Mouse (Mus musculus): Measurements from ENCODE around the gene Tnfaip8l1. TPM values are rescaled to one million over a fixed set of nuclear protein-coding genes. Genes with fewer than 3 reads are reported as not detected.

Gene Tnfaip8l1
- polyA plus RNA-seq (2014; fragmentation: Nextera tagmentation; extraction: Ambion mirVana), result 6.8 and 7.5 TPM in 2 replicates

DNA sequence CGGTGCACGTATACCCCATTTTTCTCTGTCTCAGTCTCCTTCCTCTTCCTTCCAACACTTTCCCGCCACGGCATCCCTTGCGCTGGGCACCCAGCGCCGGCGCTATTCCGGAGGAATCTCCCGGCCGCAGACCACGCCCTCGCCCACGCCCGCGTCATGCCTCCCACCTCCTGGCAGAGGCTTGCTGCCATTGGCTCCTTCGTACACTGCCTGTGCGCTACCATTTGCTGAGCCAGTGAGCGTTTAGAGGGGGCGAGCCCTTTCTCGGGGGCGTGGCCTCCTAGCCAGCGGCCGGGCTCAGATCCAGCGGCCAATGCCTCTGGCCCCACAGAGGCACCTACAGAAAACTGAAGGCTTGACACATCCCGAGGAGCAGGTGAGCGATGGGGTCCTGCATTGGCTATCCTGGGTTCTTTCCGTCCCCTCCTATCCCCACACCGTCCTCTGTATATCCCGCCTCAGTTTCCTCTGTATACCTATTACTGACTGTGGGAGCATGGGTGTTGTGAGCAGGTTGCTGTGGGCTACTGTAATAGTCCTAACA is at the start of gene Tnfaip8l1:
TSS of gene Tnfaip8l1 (plus strand) at position 247 of the 544 bp plus-strand sequence.
- peak within 1 kb of the TSS; percentile 82 for H3K4me2 ChIP-seq
- DNase-seq (ENCODE audit: low spot score), result peak; percentile 89
- H3K4me3 ChIP-seq (ENCODE audit: low read depth, low read length), result peak within 1 kb of the TSS; percentile 52
- H3K27me3 ChIP-seq (replicated peaks; ENCODE audit: control insufficient read depth, insufficient read depth, low read length), result peaks cover 11% of the 10 kb centered on the region
- WGBS, result under 1% methylated on average over 30 of the region's 30 CpGs
- peak within 1 kb of the TSS; percentile 60 for H3K9ac ChIP-seq (ENCODE audit: low read depth, low read length)
- peak; percentile 96 for ATAC-seq (replicated peaks; ENCODE audit: low FRiP score)
- no peaks in the 10 kb centered on the region for H3K36me3 ChIP-seq (ENCODE audit: control insufficient read depth, insufficient read depth, low read length)
- peaks cover 7% of the 10 kb centered on the region for H3K4me1 ChIP-seq (replicated peaks; ENCODE audit: control insufficient read depth, insufficient read depth, low read length)
- peak within 1 kb of the TSS; percentile 4; the same call in 1 of the 2 replicates for H3K27ac ChIP-seq (ENCODE audit: low read depth, low read length)
- no peaks in the 10 kb centered on the region for H3K9me3 ChIP-seq (ENCODE audit: control insufficient read depth, low read length)

GRCm38 (mm10) chr17:56112743-56113142 is 49.5 kb upstream of the Tnfaip8l1 start:
- no peak overlapping the region for H3K4me2 ChIP-seq
- peaks cover 9% of the 10 kb centered on the region; the same call in 1 of the 2 replicates for H3K27me3 ChIP-seq (replicated peaks; ENCODE audit: control insufficient read depth, insufficient read depth, low read length)
- H3K4me3 ChIP-seq (ENCODE audit: low read depth, low read length), result no peak overlapping the region
- H3K9me3 ChIP-seq (ENCODE audit: control insufficient read depth, low read length), result no peaks in the 10 kb centered on the region
- no peaks in the 10 kb centered on the region for H3K36me3 ChIP-seq (ENCODE audit: control insufficient read depth, insufficient read depth, low read length)
- no peak overlapping the region for H3K9ac ChIP-seq (ENCODE audit: low read depth, low read length)
- no peak for ATAC-seq (replicated peaks; ENCODE audit: low FRiP score)
- DNase-seq (ENCODE audit: low spot score), result no peak
- H3K4me1 ChIP-seq (replicated peaks; ENCODE audit: control insufficient read depth, insufficient read depth, low read length), result peaks cover 6% of the 10 kb centered on the region; the same call in 1 of the 2 replicates
- WGBS, result 63% methylated on average over 3 of the region's 3 CpGs
- no peak overlapping the region for H3K27ac ChIP-seq (ENCODE audit: low read depth, low read length)

GRCm38 (mm10) chr17:56116193-56116592 is 46.1 kb upstream of the Tnfaip8l1 start:
- no peaks in the 10 kb centered on the region for H3K36me3 ChIP-seq (ENCODE audit: control insufficient read depth, insufficient read depth, low read length)
- DNase-seq (ENCODE audit: low spot score) (no peak), ATAC-seq (replicated peaks; ENCODE audit: low FRiP score) (no peak)
- peaks cover 39% of the 10 kb centered on the region for H3K27me3 ChIP-seq (replicated peaks; ENCODE audit: control insufficient read depth, insufficient read depth, low read length)
- H3K27ac ChIP-seq (ENCODE audit: low read depth, low read length), result no peak overlapping the region
- H3K9ac ChIP-seq (ENCODE audit: low read depth, low read length), result no peak overlapping the region
- H3K4me1 ChIP-seq (replicated peaks; ENCODE audit: control insufficient read depth, insufficient read depth, low read length), result peaks cover 10% of the 10 kb centered on the region; the same call in 1 of the 2 replicates
- no peaks in the 10 kb centered on the region for H3K9me3 ChIP-seq (ENCODE audit: control insufficient read depth, low read length)
- 64% methylated on average over 10 of the region's 10 CpGs for WGBS
- no peak overlapping the region; the same call in 1 of the 2 replicates for H3K4me2 ChIP-seq
- no peak overlapping the region for H3K4me3 ChIP-seq (ENCODE audit: low read depth, low read length)

DNA sequence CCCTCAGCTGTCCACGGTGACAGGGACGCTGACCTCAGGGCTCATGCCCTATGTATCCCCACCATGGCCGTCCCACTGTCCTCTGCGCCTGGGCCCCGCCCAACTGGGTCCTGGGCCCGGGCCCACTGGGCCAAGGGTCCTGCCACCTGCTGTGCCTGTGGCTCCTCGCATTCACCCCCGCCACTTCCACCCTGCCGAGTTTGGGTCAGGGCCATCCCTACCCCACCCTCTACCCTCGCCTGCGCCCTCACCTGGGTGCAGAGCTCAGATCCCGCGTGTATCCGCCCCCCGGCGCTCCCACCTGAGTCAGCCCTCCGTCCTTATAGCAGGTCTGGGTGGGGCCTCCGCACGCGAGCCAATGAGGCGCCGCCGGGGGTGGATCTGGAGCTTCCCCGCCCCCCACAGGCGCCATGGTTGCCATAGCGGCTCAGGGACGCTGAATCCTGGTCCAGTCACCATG is 45.0 kb upstream of the Tnfaip8l1 start, which contains the start of gene Plin5:
TSS of gene Plin5 (minus strand) at position 346 of the 460 bp plus-strand sequence.
- Histone ChIP-seq H3K4me3 (ENCODE audit: low read depth, low read length) (peak within 1 kb of the TSS; percentile 34), H3K9ac (ENCODE audit: low read depth, low read length) (no peak within 1 kb of the TSS), H3K4me2 (peak within 1 kb of the TSS; percentile 64), H3K9me3 (ENCODE audit: control insufficient read depth, low read length) (peaks cover under 1% of the 10 kb centered on the region), H3K36me3 (ENCODE audit: control insufficient read depth, insufficient read depth, low read length) (no peaks in the 10 kb centered on the region), H3K27me3 (replicated peaks; ENCODE audit: control insufficient read depth, insufficient read depth, low read length) (peaks cover 50% of the 10 kb centered on the region), H3K4me1 (replicated peaks; ENCODE audit: control insufficient read depth, insufficient read depth, low read length) (peaks cover 10% of the 10 kb centered on the region; the same call in 1 of the 2 replicates), H3K27ac (ENCODE audit: low read depth, low read length) (no peak within 1 kb of the TSS)
- 2% methylated on average over 27 of the region's 27 CpGs for WGBS
- ATAC-seq (replicated peaks; ENCODE audit: low FRiP score), result peak; percentile 58
- DNase-seq (ENCODE audit: low spot score), result no peak

- no peak overlapping the region for H3K4me3 ChIP-seq (ENCODE audit: low read depth, low read length)
- ATAC-seq (replicated peaks; ENCODE audit: low FRiP score) (no peak), DNase-seq (ENCODE audit: low spot score) (no peak)
- no peak overlapping the region for H3K9ac ChIP-seq (ENCODE audit: low read depth, low read length)
- peaks cover 10% of the 10 kb centered on the region; the same call in 1 of the 2 replicates for H3K4me1 ChIP-seq (replicated peaks; ENCODE audit: control insufficient read depth, insufficient read depth, low read length)
- H3K4me2 ChIP-seq, result no peak overlapping the region; the same call in 1 of the 2 replicates
- 42% methylated on average over 12 of the region's 12 CpGs for WGBS
- H3K9me3 ChIP-seq (ENCODE audit: control insufficient read depth, low read length), result peaks cover 7% of the 10 kb centered on the region
- no peak overlapping the region for H3K27ac ChIP-seq (ENCODE audit: low read depth, low read length)
- H3K27me3 ChIP-seq (replicated peaks; ENCODE audit: control insufficient read depth, insufficient read depth, low read length), result peaks cover 72% of the 10 kb centered on the region
- H3K36me3 ChIP-seq (ENCODE audit: control insufficient read depth, insufficient read depth, low read length), result no peaks in the 10 kb centered on the region
Measured at GRCm38 (mm10) chr17:56119431-56119830, 42.8 kb upstream of the Tnfaip8l1 start.

GRCm38 (mm10) chr17:56119981-56120880 is 42.0 kb upstream of the Tnfaip8l1 start:
- H3K4me1 ChIP-seq (replicated peaks; ENCODE audit: control insufficient read depth, insufficient read depth, low read length), result peaks cover 10% of the 10 kb centered on the region; the same call in 1 of the 2 replicates
- no peak for ATAC-seq (replicated peaks; ENCODE audit: low FRiP score)
- H3K9me3 ChIP-seq (ENCODE audit: control insufficient read depth, low read length), result peaks cover 7% of the 10 kb centered on the region
- no peak overlapping the region for H3K9ac ChIP-seq (ENCODE audit: low read depth, low read length)
- no peaks in the 10 kb centered on the region for H3K36me3 ChIP-seq (ENCODE audit: control insufficient read depth, insufficient read depth, low read length)
- 9% methylated on average over 66 of the region's 66 CpGs for WGBS
- H3K27me3 ChIP-seq (replicated peaks; ENCODE audit: control insufficient read depth, insufficient read depth, low read length), result peaks cover 79% of the 10 kb centered on the region
- H3K4me3 ChIP-seq (ENCODE audit: low read depth, low read length), result peak overlapping the region; percentile 14; the same call in 1 of the 2 replicates
- peak overlapping the region; percentile 8 for H3K4me2 ChIP-seq
- no peak for DNase-seq (ENCODE audit: low spot score)
- H3K27ac ChIP-seq (ENCODE audit: low read depth, low read length), result no peak overlapping the region

DNA sequence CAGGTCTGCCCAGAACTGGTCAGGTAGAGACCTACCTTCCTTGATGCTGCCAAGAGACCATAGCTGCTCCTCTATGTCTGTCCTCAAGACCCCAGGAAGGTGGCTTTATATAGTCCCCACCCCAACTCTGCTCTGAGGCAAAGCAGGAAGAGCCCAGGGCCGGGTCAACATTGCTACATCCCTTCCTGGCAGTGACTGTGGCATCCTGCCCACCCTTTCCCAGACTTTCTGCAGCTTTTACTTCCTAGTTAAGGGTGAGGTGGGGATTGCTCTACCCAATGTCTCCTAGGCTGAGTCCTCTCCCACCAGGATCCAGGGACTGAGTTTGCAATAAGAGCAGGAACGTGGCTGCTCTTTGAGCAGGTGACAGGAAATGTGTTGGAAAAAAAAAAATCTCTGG is 40.5 kb upstream of the Tnfaip8l1 start, which contains the start of gene Lrg1:
TSS of gene Lrg1 (minus strand) at position 176 of the 400 bp plus-strand sequence.
- H3K36me3 ChIP-seq (ENCODE audit: control insufficient read depth, insufficient read depth, low read length), result no peaks in the 10 kb centered on the region
- H3K4me3 ChIP-seq (ENCODE audit: low read depth, low read length), result no peak within 1 kb of the TSS
- peaks cover 76% of the 10 kb centered on the region for H3K27me3 ChIP-seq (replicated peaks; ENCODE audit: control insufficient read depth, insufficient read depth, low read length)
- H3K9me3 ChIP-seq (ENCODE audit: control insufficient read depth, low read length), result peaks cover 7% of the 10 kb centered on the region
- peaks cover 10% of the 10 kb centered on the region; the same call in 1 of the 2 replicates for H3K4me1 ChIP-seq (replicated peaks; ENCODE audit: control insufficient read depth, insufficient read depth, low read length)
- no peak for DNase-seq (ENCODE audit: low spot score)
- ATAC-seq (replicated peaks; ENCODE audit: low FRiP score), result no peak
- no peak within 1 kb of the TSS for H3K9ac ChIP-seq (ENCODE audit: low read depth, low read length)
- 46% methylated on average over 2 of the region's 2 CpGs for WGBS
- H3K27ac ChIP-seq (ENCODE audit: low read depth, low read length), result no peak within 1 kb of the TSS
- no peak within 1 kb of the TSS for H3K4me2 ChIP-seq

DNA sequence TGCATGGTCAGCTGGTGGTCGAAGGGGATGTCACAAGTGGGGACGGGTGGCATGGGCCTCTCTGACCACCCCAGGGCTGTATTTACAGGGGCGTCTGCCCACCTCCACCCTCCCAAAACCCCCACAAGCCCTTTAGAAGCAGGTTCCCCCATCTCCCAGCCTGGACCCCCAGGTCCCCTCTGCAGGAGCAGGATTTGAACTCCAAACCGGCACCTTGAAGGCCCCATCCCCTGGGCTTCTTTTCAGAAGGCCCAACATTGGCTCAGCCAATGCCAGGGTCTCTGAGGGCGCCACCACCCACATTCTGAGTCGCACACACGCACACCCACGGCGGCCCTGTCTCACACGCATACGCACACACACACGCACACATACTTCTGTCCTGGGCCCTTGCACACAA is 39.1 kb upstream of the Tnfaip8l1 start:
- H3K4me2 ChIP-seq, result no peak overlapping the region
- H3K9ac ChIP-seq (ENCODE audit: low read depth, low read length), result no peak overlapping the region
- ATAC-seq (replicated peaks; ENCODE audit: low FRiP score), result no peak
- peaks cover 7% of the 10 kb centered on the region for H3K9me3 ChIP-seq (ENCODE audit: control insufficient read depth, low read length)
- no peak for DNase-seq (ENCODE audit: low spot score)
- H3K36me3 ChIP-seq (ENCODE audit: control insufficient read depth, insufficient read depth, low read length), result no peaks in the 10 kb centered on the region
- 81% methylated on average over 12 of the region's 12 CpGs for WGBS
- H3K4me1 ChIP-seq (replicated peaks; ENCODE audit: control insufficient read depth, insufficient read depth, low read length), result peaks cover 4% of the 10 kb centered on the region; the same call in 1 of the 2 replicates
- H3K4me3 ChIP-seq (ENCODE audit: low read depth, low read length), result no peak overlapping the region
- no peak overlapping the region for H3K27ac ChIP-seq (ENCODE audit: low read depth, low read length)
- H3K27me3 ChIP-seq (replicated peaks; ENCODE audit: control insufficient read depth, insufficient read depth, low read length), result peaks cover 69% of the 10 kb centered on the region

Measured in liver, embryonic 11.5 days (tissue).